Mouse (Mus musculus): ENCODE results near the gene Tmbim7.
A peak's percentile ranks its signal among the peaks of the same experiment; 100 is the strongest.
"Not testable (repeated sequence)": the region's sequence is repeated elsewhere in the genome, so short reads cannot be mapped to it uniquely, and the experiment has no call there.

Tmbim7 gene

DNA sequence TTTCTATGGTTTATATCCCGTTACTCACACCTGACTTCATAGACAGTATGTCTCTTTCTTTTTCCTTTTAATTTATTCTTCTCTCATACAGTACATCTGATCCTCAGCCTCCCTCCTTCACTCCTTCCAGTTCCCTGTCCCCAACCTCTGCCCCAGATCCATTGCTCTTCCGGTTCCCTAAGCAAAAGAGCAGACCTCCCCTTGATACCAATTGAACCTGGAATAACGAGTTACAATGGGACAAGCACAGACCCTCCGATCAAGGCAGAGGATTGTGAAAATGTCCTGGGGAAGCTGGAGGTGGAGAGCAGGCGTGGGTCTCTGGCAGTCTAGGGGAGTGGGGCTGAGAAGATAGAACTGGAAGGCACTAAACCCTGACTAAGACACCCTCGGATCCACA, at the start of gene Tmbim7:
Gene Tmbim7 (plus strand): TSS at position 301 of the 400 bp plus-strand sequence.
- DNase-seq (ENCODE audit: low read depth, low spot score): no peak

DNA sequence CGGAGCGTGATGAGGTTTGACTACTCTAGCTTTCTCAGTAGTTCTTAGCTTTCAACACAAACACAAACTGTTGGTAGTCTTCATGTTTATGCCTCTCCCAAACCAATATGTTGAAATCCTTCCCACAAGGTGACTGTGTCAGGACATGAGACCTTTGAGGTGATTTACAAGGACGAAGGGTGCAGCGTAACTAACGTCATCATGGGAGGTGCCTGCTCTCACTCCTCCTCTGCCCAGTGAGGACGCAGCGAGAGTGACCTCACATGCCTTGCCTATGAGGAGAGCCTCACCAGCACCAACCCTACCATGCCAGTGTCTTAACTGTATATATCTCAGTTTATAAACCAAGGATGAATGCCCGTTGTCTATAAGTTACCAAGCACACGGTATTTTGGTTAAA, 43.9 kb upstream of the Tmbim7 start:
- DNase-seq (ENCODE audit: low read depth, low spot score): no peak

DNA sequence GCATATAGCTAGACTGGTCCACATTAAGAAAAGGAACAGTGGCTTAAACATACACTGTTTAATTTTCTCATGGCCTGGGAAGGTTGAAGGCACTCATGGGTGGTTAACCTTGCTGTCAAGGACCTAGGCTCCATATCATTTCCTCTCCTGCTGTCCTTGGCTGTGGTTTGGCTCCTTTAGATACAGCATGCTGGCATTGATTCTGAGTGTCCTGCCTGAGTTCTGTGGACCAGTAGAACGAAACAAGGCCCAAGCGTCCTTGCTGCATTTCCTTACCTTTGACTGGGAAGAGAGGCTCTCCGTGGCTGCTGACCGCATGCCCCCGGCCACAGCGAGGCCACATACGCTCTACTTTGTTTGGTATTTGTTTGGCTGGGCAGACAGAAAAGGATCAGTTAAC, 41.7 kb upstream of the Tmbim7 start:
- no peak for DNase-seq (ENCODE audit: low read depth, low spot score)

DNA sequence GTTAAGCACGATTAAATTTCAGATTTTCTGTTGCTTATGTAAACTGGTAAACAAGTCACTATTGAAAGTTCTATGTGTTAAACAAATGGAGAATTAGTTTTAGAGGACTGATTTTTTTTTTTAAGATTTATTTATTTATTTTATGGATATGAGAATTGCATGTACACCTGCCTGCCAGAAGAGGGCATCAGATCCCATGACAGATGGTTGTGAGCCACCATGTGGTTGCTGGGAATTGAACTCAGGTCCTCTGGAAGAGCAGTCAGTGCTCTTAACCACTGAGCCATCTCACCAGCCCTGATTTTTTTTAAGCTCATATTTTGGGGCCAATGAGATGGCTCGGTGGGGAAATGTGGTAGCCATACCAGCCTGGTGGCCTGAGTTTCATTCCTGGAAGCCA, 39.1 kb upstream of the Tmbim7 start:
- DNase-seq (ENCODE audit: low read depth, low spot score): not testable (repeated sequence)

DNA sequence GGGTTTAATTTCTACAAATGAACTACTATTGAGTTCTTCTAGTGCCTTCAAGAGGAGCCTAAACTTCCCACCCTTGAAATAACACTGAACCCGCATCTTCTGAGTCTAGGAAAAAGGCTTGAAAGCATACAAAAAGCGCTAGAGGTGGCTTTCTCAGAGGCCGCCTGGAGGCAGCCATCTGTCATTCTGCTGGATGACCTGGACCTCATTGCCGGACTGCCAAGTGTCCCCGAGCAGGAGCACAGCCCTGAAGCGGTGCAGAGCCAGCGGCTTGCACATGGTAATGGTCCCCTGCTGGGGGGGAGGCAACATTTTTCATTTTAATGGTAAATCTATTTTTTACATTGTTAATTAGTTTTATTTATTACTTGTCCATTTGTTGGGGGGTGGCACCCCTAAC, 30.5 kb upstream of the Tmbim7 start:
- DNase-seq (ENCODE audit: low read depth, low spot score): no peak

DNA sequence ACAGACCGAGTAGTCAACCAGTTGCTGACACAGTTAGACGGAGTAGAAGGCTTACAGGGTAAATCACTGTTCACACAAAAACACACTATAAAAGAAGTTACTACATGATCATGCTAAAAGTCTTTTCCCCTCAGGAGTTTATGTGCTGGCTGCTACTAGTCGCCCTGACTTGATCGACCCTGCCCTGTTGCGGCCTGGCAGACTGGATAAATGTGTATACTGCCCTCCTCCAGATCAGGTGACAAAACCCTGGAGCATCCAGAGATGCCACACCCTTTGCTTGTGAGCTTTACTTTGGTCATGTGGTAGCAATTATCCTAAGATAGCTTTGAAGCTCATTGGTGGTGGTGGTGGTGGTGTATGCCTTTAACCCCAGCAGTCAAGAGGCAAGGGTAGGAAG, 20.9 kb upstream of the Tmbim7 start:
- DNase-seq (ENCODE audit: low read depth, low spot score): no peak

DNA sequence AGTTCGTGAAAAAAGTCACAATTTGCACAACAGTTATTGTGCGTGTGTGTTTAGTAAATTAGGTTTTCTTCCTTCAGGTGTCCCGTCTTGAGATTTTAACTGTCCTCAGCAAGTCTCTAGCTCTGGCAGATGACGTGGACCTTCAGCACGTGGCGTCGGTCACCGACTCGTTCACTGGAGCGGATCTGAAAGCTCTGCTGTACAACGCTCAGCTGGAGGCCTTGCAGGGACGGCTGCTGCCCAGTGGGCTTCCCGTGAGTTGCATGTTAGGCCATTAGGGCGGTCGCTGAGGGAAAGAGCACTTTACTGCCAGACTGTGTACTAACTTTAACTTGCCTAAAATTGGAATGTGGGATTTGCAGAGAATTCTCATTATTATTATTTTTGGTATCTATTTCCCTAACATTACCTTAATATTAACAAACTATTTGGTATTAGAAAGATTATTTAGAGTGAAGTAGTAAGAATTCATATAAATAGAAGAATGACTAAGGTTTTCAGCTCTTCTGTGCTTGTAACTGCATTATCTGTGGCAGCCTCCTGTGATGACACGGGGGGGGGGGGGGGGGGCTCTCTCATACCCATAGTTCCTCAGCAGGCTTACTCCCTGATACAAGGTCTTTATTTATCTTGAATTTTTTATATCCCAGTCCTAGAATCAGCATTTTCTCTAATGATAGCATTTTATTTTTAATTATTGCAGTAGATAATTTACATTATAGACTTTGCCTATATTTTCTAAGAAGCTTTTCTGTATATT, 19.3 kb upstream of the Tmbim7 start:
- DNase-seq (ENCODE audit: low read depth, low spot score): no peak

DNA sequence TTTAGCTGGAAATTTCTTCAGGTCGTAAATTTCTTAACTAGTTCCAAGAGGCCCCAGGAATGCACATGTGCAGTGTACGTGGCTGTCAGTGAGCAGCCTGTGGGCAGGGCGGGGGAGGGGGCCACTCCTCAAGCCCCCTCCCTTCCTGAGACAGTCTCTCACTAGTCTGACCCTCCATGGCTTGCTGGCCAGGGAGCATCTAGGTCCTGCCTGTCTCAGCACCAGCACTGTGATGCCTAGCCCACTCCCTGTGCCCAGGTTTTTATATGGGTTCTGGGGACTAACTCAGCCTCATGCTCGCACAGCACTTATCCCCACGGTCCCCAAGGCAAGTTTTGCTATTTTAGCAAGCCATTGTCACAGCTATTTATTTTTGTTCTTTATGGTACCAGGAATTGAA, 18.7 kb upstream of the Tmbim7 start:
- DNase-seq (ENCODE audit: low read depth, low spot score): no peak

DNA sequence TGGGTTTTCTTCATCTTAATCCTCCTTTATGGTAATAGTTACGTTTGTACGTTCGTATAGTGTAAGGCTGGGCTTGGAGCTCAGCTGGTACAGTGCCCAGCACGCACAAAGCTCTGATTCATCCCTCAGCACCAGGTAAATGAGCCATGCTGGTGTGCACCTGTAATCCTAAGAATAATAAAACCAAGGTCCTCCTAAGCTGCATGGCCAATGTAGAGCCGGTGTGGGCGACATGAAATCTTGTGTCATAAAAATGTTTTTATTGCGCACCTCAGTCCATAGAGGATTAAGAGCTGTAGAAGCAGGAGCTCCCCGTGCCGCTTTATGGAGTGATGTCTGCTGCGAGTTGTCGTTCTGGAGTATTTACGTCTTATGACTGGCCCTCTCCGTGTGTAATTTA, 17.7 kb upstream of the Tmbim7 start:
- no peak for DNase-seq (ENCODE audit: low read depth, low spot score)

DNA sequence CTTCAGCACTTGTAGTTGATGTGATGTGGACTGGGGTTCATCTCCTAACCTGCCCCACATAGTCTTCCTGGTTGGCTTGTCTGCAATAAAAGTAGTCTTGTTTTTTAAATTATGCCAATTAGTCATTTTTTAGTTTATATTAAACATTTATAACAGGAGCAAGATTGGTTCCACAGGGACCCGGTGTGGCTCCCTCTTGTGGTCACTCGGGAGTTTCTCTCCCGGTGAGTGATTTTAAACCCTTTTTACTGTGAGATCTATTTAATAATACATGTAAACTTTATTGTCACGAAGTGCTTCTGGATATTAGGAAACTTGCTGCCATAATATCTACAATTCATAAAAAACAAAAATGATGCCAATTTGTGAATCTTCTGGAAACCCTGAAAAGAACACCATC, 17.0 kb upstream of the Tmbim7 start:
- no peak for DNase-seq (ENCODE audit: low read depth, low spot score)

DNA sequence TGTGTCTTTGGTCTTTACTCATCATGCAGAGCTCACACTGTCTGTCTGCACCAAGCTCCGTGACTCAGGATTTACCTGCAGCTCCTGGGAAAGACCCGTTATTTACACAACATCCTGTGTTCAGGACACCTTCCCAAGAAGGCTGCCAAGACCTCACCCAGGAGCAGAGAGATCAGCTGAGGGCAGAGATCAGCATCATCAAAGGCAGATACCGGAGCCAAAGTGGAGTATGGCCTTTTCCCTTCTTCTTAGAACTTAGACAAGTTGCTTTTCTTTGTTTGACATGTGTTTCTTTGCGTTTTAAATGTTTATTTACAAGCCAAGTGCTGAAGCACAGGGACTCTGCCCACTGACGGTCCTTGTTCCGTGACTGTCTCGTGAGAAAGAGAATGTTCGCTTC, 15.7 kb upstream of the Tmbim7 start:
- DNase-seq (ENCODE audit: low read depth, low spot score): no peak

DNA sequence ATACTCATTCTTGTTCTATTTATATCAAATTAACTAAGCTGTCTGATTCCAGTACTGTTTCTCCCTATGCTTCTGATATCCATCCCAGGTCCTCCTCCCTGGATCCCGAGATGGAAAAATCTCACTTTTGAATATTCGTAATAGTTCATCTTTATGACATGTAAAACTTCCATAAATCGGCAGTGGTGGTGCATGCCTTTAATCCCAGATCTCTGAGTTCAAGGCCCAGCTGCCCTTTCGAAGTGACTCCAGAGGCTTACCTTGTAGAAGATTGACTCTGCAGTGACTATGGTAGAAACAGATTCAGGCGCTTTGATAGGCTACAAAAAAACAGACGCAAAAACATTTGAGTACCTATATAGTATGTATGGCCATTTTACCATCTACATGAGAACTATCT, 6.4 kb upstream of the Tmbim7 start:
- no peak for DNase-seq (ENCODE audit: low read depth, low spot score)

DNA sequence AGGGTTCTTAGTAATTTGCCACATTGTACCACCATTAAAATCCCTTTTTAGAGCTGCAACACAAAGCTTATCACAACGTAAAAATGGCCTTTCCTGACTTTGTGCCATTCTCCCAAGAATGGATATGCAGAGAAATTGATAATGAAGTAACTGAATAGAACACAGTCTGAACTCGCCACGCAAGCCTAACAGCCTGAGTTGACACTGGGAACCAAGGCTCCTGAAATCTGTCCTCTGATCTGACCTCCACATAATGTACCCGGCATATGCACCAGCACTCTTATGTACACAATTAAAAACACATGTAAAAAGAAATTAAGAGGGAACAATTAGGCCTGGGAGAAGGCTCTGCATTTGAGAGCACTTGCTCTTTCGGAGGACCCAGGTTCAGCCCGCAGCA, 5.7 kb upstream of the Tmbim7 start:
- DNase-seq (ENCODE audit: low read depth, low spot score): no peak

DNA sequence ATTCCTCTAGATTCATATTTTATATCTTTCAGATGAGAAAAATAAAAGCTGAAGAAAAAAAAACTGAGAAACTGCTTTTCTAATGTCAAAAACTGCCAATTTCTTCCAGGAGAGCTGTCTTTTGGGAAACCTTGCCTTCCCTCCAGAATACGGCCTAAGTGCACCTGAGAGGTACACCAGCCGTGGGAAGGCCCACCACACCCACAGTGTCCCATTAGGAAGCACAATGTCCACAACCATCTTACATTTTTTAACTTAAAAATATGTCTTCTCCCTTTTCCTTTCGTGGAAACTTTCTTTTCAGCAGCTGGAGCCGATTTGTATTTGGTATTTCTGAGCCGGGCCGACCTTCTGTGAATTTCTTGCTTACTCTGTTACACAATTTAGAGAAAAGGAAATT, 4.4 kb upstream of the Tmbim7 start:
- no peak for DNase-seq (ENCODE audit: low read depth, low spot score)

DNA sequence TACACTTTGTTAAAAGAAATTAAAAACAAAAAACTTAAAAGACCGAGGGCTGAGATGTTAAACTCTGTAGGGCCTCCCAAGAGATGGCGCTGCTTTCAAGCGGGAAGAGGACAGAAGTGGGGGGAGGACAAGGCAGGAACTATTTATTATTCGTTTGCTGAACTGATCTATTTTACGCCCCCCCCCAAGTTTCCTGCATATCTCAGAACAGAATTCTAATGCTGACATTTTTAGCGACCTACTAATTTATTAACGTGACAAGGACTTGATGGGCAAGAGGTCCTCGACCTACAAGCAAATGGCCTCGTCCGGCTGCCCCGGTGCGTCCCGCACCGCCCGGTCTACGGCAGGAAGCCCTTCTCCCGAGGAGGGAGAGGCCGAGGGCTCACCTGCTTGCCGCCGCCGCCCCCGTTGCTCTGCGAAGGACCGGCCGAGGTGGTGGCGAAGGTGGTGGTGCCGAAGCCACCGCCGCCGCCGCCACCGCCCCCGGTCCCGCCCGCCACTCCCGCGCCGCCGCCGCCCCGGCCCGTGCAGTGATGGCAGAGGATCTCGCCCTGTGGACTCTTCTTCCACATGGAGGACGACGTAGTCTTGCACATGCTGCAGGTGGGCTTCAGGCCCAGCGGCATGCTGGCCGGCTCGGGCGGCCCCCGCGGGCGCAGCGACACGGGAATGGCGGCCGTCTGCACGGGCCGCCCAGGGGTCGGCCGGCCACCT, 3.8 kb upstream of the Tmbim7 start:
- DNase-seq (ENCODE audit: low read depth, low spot score): peak; percentile 30

DNA sequence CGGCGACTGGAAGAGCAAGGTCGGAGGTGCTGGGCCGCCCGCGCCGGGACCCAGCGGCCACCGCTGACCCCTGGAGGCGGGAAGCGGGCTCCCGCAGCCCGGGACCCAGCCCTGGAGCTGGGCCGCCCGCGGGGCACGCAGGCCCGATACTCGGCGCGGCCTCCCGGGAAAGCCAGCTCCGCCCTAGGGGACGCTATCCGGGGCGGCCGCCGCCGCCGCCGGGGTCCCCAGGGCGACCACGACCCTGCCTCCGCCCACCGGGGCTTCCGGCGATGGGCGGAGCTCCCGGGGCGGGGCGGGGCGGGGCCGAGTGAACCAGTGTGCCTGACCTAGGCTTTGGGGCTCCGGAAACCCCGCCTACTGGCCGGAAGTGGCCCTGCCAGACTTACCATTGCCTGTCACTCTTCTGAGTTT, 3.3 kb upstream of the Tmbim7 start:
- DNase-seq (ENCODE audit: low read depth, low spot score): peak; percentile 81

DNA sequence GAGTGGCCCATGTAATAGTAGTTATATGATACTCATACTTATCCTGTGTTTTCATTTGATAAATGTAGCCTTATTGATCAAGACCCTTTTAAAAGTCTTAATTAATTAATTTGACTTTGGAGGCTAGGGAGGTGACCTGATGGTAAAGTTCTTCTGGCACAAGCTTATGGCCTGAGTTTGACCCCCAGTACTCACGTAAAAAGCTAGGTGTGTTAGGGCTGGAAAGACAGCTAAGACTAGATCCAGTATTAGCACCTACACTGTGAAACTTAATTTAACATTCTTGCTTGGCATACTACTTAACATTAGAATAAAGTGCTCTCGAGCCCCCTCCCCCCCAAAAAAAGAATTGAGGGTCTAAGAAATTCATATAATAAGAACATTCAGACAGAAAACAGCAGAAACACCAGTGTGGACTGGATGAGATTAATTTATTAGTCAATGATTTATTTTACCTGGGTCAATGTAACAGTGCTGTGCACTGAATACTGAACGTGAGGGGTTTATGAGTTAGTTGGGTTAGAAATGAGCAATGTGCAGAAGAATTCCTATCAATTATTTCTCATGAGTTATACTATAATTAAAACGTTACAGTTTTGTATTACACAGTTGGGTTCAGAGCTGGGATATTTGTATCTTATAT, 2.7 kb upstream of the Tmbim7 start:
- no peak for DNase-seq (ENCODE audit: low read depth, low spot score)

DNA sequence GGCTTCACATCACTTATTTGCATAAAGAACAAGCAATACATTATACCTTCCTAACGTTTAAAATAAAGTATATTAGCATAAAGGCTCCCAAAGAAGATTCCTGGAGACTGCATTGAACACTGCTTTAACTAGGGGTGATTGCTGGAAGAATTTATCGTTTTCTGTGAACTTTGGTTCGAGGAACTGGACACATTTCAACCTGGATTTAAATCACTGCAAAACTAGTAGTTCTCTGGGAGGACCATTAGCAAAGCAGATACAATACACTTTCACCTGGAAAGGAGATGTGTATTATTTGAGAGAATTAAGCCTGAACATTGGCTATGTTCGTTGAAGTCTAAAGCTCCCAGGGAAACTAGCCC, 2.2 kb upstream of the Tmbim7 start:
- DNase-seq (ENCODE audit: low read depth, low spot score): no peak

DNA sequence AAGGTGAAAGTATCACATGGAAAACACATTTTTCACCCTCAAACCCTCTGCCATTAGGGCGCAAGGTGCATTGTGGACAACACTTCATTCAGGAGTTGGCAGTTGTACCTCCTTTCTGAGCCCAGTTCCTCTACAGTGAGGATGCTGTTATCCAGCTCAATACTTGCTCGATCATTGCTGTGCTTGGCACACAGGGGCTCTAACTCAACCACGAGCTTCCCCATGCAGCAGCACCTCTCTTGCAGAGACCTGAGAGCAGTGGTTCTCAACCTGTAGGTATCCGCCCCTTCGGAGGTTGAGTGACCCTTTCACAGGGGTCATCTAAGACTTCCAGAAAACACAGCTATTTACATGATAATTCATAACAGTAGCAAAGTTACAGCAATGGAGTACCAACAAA, 640 bp downstream of the Tmbim7 start:
- no peak for DNase-seq (ENCODE audit: low read depth, low spot score)

DNA sequence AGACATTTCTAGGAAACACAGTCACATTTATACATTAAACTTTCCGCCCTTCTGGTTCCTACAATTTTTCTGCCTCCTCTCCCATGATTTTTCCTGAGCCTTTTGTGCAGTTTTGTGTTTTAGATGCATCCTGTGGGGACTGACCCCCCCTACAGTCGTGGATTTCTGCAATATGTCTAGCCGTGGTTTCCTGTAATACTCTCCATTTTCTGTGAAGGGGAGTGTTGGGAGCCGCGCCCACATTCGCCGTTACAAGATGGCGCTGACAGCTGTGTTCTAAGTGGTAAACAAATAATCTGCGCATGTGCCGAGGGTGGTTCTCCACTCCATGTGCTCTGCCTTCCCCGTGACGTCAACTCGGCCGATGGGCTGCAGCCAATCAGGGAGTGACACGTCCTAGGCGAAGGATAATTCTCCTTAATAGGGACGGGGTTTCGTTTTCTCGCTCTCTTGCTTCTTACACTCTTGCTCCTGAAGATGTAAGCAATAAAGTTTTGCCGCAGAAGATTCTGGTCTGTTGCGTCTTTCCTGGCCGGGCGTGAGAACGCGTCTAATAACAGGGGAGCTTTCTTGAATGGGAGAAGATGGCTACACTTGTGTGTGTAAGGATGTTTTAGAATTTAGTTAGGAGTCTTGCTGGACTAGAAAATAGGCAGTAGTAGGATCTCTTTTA, 2.1 kb downstream of the Tmbim7 start:
- DNase-seq (ENCODE audit: low read depth, low spot score): not testable (repeated sequence)

DNA sequence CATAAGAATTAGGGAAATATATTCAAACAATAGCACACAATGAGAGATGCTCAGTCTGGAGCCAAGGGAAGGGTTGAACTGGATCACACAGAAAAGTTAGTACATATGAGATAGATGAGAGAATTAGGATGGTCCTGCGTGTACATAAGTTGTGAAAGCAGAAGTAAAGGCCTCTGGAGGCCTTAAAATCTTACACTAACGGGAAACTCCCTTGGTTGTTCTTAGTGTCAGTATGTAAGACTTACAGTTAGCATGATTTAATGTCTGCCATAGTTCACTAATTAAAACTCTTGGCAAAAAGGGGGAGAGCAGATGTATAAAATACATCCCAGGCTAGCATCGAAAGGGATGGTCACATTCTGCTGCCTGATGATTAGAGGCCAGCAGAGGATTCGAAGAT, 2.8 kb downstream of the Tmbim7 start:
- DNase-seq (ENCODE audit: low read depth, low spot score): no peak

DNA sequence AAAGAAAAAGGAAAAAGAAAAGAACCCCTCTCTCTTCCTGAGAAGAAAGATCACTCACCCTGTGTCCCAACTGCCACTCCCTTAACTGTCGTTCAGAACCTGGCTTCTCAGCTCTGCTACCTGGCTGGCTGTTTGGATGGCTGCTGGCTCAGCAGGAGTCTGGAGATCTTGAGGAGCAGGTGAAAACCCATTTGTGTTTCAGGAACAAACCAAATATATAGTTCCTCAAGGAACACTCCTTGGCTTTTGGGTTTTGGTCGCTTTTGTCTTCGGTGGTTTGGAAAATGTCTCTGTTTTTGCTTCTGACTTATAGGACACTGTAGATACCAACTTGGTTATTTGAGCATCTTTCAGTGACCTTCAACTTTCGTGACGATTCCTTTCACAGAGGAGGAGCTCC, 6.1 kb downstream of the Tmbim7 start, which contains the start of gene Gatad1:
Gene Gatad1 (minus strand): TSS at position 101 of the 400 bp plus-strand sequence.
- no peak for DNase-seq (ENCODE audit: low read depth, low spot score)
